Mouse (Mus musculus): Measurements from ENCODE around the gene Zmat1. TPM values are rescaled to one million over a fixed set of nuclear protein-coding genes. Genes with fewer than 3 reads are reported as not detected.

The Zmat1 gene
- total RNA-seq (2023) = 10 to 100 TPM; 10.8 to 12.4 TPM

GRCm38 (mm10) chrX:135008720-135009470 is at the start of gene Zmat1:
TSS of gene Zmat1 (minus strand) at chrX:135009209.

GRCm38 (mm10) chrX:134964546-134964945 is 44.5 kb downstream of the Zmat1 start, which contains the start of gene Nxf2:
TSS of gene Nxf2 (minus strand) at chrX:134964754.

Other genes starting within 250 kb of the Zmat1 start
- gene Armcx2, start 200.0 kb downstream of the Zmat1 start, total RNA-seq (2023) = 10 to 100 TPM; 37.8 to 38.9 TPM
- under 1 TPM in 1 of 2 experiments, not detected in 1; 0.35 TPM for gene Nxf2, start 44.5 kb downstream of the Zmat1 start, total RNA-seq (2023)
- not detected for gene Gm15023, start 168.4 kb upstream of the Zmat1 start, total RNA-seq (2023)
- gene Tceal6, start 201.5 kb upstream of the Zmat1 start, total RNA-seq (2023) = not detected

All from B cell, adult 67 days (primary cell).